Mouse (Mus musculus) limb, embryonic 15.5 days (tissue): ENCODE results near the gene Prr27. TPM values are rescaled to one million over a fixed set of nuclear protein-coding genes. Genes with fewer than 3 reads are reported as not detected.

Experiments
- ATAC-seq: fragments of 200-750 bp; cut with Nextera tagmentation; 2 replicates; pipeline ENCODE4 v1.8.0; 2017; ENCODE audit warnings: low read depth, moderate TSS enrichment; ENCODE audit not compliant: insufficient number of reproducible peaks, low FRiP score, low TSS enrichment
- H3K27ac ChIP-seq: fragments of 300-500 bp; sonication (generic); 2 replicates; pipeline ENCODE4 v1.5.1; 2015; ENCODE audit warnings: moderate library complexity, mild to moderate bottlenecking, inconsistent platforms
- H3K27me3 ChIP-seq: fragments of 300-500 bp; sonication (generic); 2 replicates; pipeline ENCODE4 v1.6.1; 2015; ENCODE audit warnings: inconsistent platforms
- H3K36me3 ChIP-seq: fragments of 300-500 bp; sonication (generic); 2 replicates; pipeline ENCODE4 v1.6.1; 2015; ENCODE audit warnings: inconsistent platforms
- H3K4me1 ChIP-seq: fragments of 300-500 bp; sonication (generic); 2 replicates; pipeline ENCODE4 v1.6.1; 2015; ENCODE audit warnings: inconsistent platforms
- H3K4me2 ChIP-seq: fragments of 300-500 bp; sonication (generic); 2 replicates; pipeline ENCODE4 v1.6.1; 2015; ENCODE audit warnings: mild to moderate bottlenecking, inconsistent platforms
- H3K4me3 ChIP-seq: fragments of 300-500 bp; sonication (generic); 2 replicates; pipeline ENCODE4 v1.5.1; 2015; ENCODE audit warnings: mild to moderate bottlenecking, inconsistent platforms
- H3K9ac ChIP-seq: fragments of 300-500 bp; sonication (generic); 2 replicates; pipeline ENCODE4 v1.6.1; 2015; ENCODE audit warnings: inconsistent platforms
- H3K9me3 ChIP-seq: fragments of 300-500 bp; sonication (generic); 2 replicates; pipeline ENCODE4 v1.6.1; 2016; ENCODE audit warnings: inconsistent platforms
- WGBS: fragments of 180-500 bp; shearing (Covaris S2); methylation state at CpG from one replicate; pipeline ENCODE4 v1.1.7; 2015; 5-methylcytosine and 5-hydroxymethylcytosine counted together
- polyA plus RNA-seq: library from polyadenylated mRNA; unstranded; fragments of >200 nt; fragmentation: Nextera tagmentation; extraction: Ambion mirVana; gene quantifications from 2 replicates; pipeline ENCODE4 v1.2.1, GENCODE M21; 2015

The Prr27 gene
- not detected in 2 replicates for polyA plus RNA-seq

DNA sequence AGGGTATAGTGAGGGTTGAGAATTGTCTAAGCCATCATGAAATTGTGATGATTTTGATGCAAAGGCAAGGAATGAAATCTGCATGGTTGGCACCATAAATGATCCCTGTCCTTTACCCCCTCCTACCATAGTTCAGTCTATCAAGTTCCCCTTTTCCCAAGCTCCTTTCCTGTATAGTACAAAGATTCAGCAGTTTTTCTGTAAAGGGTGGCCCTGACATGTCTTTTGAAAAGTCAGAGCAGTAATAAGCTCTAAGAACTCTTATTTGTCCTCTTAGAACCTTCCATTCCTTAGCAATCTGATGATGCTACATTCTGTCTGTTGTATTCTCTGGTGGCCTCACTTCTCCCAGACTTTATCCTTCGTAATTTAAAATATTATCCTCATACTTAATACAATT, at the start of gene Prr27:
Prr27 (plus strand) TSS at position 301 of the 400 bp plus-strand sequence.
- H3K4me1 ChIP-seq = no peaks in the 10 kb centered on the region
- no peaks in the 10 kb centered on the region for H3K36me3 ChIP-seq
- no peaks in the 10 kb centered on the region for H3K9me3 ChIP-seq
- no peak within 1 kb of the TSS for H3K27ac ChIP-seq
- WGBS = 76% methylated on average over 1 of the region's 1 CpGs
- no peak within 1 kb of the TSS for H3K4me2 ChIP-seq
- H3K27me3 ChIP-seq = no peaks in the 10 kb centered on the region
- H3K4me3 ChIP-seq = no peak within 1 kb of the TSS
- H3K9ac ChIP-seq = no peak within 1 kb of the TSS
- ATAC-seq = no peak

DNA sequence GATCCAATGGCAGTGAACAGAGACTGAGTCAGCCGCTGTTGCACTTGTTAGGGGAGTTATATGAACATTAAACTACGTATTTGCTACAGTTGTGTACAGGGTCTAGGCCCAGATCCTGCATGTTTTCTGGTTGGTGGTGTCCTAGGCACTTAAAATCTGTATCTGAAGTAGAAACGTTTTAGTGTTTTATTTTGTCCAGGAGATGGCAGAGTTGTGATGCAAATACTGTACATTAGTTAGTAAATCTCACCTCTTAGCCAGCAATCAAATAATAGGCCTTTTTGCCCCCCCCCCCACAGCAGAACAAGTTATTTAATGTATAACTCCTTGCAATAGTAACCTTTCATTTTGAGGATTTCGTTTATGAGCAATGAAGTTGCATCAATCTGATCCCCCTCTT, 42.8 kb upstream of the Prr27 start:
- Histone ChIP-seq H3K9ac (no peak overlapping the region), H3K9me3 (no peaks in the 10 kb centered on the region), H3K4me2 (no peak overlapping the region), H3K4me1 (no peaks in the 10 kb centered on the region), H3K36me3 (no peaks in the 10 kb centered on the region), H3K27me3 (no peaks in the 10 kb centered on the region), H3K4me3 (no peak overlapping the region), H3K27ac (no peak overlapping the region)
- ATAC-seq = no peak
- WGBS = 47% methylated on average over 4 of the region's 4 CpGs

DNA sequence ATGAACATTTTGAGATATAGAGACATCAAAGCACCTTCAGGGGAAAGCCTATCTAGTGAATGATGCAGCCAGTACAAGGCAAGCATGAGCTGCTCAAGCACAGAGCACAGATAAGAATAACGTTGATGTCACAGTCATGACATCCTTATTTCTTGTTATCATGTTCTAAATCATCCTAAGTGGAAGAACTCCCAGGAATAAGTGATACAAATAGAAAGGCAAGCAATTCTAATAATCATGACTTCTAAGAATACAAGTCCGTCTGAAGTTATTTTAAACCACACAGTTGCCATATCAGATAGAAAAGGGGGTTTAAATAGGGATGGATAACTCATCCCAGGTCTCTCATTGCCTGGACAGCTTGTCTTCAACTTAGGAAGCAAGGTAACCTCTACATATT, 17.7 kb upstream of the Prr27 start, which contains the start of gene Csn1s2b:
Csn1s2b (plus strand) TSS at position 301 of the 400 bp plus-strand sequence.
- ATAC-seq = no peak
- H3K36me3 ChIP-seq = no peaks in the 10 kb centered on the region
- no peaks in the 10 kb centered on the region for H3K9me3 ChIP-seq
- no peaks in the 10 kb centered on the region for H3K27me3 ChIP-seq
- H3K9ac ChIP-seq = no peak within 1 kb of the TSS
- H3K4me2 ChIP-seq = no peak within 1 kb of the TSS
- no peak within 1 kb of the TSS for H3K4me3 ChIP-seq
- no peaks in the 10 kb centered on the region for H3K4me1 ChIP-seq
- WGBS = 67% methylated on average over 2 of the region's 2 CpGs
- no peak within 1 kb of the TSS for H3K27ac ChIP-seq

DNA sequence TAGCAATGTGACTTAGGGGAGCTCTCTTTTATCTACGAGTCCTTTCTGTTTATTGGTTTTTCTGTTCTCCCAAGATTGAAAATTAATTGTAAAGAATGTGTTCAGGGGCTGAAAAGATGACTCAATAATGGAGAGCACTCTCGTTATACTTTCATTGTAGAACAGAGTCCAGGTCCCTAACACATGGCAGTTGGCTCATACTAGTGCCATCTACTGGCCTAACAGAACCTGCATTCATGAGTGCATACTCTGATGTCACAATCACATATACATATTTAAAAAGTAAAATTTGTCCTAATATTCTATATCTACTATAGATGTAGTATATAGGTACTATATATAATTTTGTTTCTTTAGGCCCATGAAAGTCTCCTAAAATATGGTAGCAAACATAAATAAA, 16.2 kb upstream of the Prr27 start:
- no peak overlapping the region for H3K4me2 ChIP-seq
- H3K36me3 ChIP-seq = no peaks in the 10 kb centered on the region
- 62% methylated on average over 2 of the region's 2 CpGs for WGBS
- H3K27ac ChIP-seq = no peak overlapping the region
- ATAC-seq = no peak
- H3K27me3 ChIP-seq = no peaks in the 10 kb centered on the region
- H3K4me1 ChIP-seq = no peaks in the 10 kb centered on the region
- no peak overlapping the region for H3K4me3 ChIP-seq
- no peaks in the 10 kb centered on the region for H3K9me3 ChIP-seq
- no peak overlapping the region for H3K9ac ChIP-seq

DNA sequence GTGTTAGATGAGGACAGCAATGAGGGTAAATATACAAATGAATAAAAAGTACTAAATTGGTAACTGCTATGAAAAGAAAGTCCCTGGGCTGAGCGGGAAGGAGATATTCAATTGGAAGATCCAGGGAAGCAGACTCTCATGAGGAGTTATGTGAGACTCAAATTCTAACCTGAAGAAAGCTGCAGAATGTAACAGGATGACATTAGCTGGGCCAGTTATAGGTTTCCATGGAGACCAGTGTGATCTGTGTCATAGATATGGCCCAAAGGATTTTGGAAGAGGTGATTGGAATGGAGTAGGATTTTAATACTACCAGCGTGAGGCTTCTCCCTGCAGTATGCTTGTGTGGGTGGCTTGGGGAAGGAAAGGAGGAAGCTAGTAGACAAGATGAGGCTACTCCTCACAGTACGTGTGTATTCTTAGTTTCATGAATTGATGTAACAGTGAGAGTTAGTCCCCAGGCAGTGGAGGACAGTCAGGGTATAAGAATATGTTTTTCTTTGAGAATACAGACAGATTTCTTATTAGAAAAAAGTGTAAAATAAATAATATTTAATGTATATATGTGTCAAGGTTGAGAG, 29.7 kb downstream of the Prr27 start:
- ATAC-seq = no peak
- Histone ChIP-seq H3K4me2 (no peak overlapping the region), H3K4me1 (no peaks in the 10 kb centered on the region), H3K27ac (no peak overlapping the region), H3K36me3 (no peaks in the 10 kb centered on the region), H3K27me3 (no peaks in the 10 kb centered on the region), H3K9ac (no peak overlapping the region), H3K4me3 (no peak overlapping the region), H3K9me3 (no peaks in the 10 kb centered on the region)
- WGBS = 73% methylated on average over 3 of the region's 3 CpGs

DNA sequence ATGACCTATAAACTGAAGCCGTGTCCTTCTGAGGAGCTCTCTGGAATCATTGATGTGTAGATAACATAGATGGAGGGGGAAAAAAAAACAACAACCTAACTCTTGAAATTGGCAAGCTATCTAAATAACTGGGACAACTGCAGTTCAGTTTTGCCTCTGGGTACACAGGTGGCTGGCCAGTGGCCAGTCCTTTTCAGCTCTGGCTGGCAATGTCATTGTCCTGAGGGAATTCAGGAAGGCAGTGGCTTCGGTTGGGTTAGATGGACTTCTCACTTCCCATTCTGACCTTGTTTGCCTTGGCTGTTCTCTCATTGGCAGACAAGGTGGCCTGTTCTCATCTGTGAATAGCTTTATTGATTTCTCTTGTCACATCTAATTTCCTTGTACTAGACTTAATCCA, 44.6 kb downstream of the Prr27 start:
- Histone ChIP-seq H3K4me1 (no peaks in the 10 kb centered on the region), H3K27ac (no peak overlapping the region), H3K9me3 (no peaks in the 10 kb centered on the region), H3K4me3 (no peak overlapping the region), H3K27me3 (no peaks in the 10 kb centered on the region), H3K9ac (no peak overlapping the region), H3K4me2 (no peak overlapping the region), H3K36me3 (no peaks in the 10 kb centered on the region)
- no peak for ATAC-seq
- WGBS = 68% methylated on average over 2 of the region's 2 CpGs

DNA sequence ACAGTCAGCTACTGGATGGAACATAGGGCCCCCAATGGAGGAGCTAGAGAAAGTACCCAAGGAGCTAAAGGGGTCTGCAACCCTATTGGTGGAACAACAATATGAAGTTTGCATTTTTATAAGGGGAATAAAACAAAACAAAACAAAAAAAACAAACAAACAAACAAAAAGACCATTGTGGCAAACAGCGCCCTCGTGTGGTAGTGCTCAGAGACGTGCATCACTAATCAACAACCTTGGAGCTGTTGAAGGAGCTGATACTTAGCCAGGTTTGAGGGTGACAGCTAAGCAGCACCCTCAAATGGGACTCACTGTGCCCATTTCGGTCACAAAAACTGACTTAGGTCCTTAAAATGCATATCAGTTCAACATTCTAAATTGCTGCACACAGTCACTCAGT, 45.9 kb downstream of the Prr27 start:
- no peak overlapping the region for H3K4me3 ChIP-seq
- H3K36me3 ChIP-seq = no peaks in the 10 kb centered on the region
- 24% methylated on average over 4 of the region's 4 CpGs for WGBS

DNA sequence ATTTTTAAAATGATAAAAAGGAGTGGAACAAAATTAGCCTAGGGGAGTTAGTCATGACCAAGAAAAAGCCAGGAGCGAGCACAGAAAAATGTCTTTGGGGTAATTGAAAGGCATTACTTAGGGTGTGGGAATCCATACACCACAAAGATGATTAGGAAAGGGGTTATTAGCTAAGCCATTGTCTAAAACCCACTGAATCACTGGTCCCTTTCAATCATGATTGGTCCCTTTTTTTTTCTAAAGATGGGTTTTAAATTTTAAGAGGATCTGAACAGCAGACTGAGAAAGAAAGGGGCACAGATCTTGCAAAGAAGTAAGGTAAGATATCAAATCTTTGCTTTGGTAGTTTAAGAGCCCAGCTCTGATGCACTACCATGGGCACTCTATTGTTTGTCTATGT, 59.2 kb downstream of the Prr27 start, which contains the start of gene Odam:
Odam (plus strand) TSS at position 301 of the 400 bp plus-strand sequence.
- H3K27ac ChIP-seq = no peak within 1 kb of the TSS
- H3K27me3 ChIP-seq = no peaks in the 10 kb centered on the region
- no peaks in the 10 kb centered on the region for H3K36me3 ChIP-seq
- no peak within 1 kb of the TSS for H3K4me3 ChIP-seq
- no peak within 1 kb of the TSS for H3K9ac ChIP-seq
- no peak for ATAC-seq
- no peaks in the 10 kb centered on the region for H3K9me3 ChIP-seq
- WGBS = 81% methylated on average over 1 of the region's 1 CpGs
- H3K4me1 ChIP-seq = no peaks in the 10 kb centered on the region
- no peak within 1 kb of the TSS for H3K4me2 ChIP-seq

More for the DNA sequence above, 45.9 kb downstream of the Prr27 start:
- H3K4me2 ChIP-seq = no peak overlapping the region
- H3K9ac ChIP-seq = no peak overlapping the region
- H3K9me3 ChIP-seq = no peaks in the 10 kb centered on the region
- H3K4me1 ChIP-seq = no peaks in the 10 kb centered on the region
- no peaks in the 10 kb centered on the region for H3K27me3 ChIP-seq
- H3K27ac ChIP-seq = no peak overlapping the region
- ATAC-seq = no peak

Other genes starting within 250 kb of the Prr27 start
- gene Sult1e1, start 234.1 kb upstream of the Prr27 start, polyA plus RNA-seq = not detected in 2 replicates
- not detected in 2 replicates for gene Csn1s1, start 159.5 kb upstream of the Prr27 start, polyA plus RNA-seq
- not detected in 2 replicates for gene Csn2, start 126.1 kb upstream of the Prr27 start, polyA plus RNA-seq
- not detected in 2 replicates for gene Csn1s2a, start 51.1 kb upstream of the Prr27 start, polyA plus RNA-seq
- gene Csn1s2b, start 17.6 kb upstream of the Prr27 start, polyA plus RNA-seq = 0.51 and 0.53 TPM in 2 replicates
- gene Odam, start 59.3 kb downstream of the Prr27 start, polyA plus RNA-seq = not detected in 2 replicates
- gene Csn3, start 99.9 kb downstream of the Prr27 start, polyA plus RNA-seq = not detected in 2 replicates
- not detected in 2 replicates for gene 2310003L06Rik, start 143.8 kb downstream of the Prr27 start, polyA plus RNA-seq
- gene Gm28434, start 143.8 kb downstream of the Prr27 start, polyA plus RNA-seq = not detected in 2 replicates
- not detected in 2 replicates for gene Cabs1, start 153.8 kb downstream of the Prr27 start, polyA plus RNA-seq
- not detected in 2 replicates for gene Smr3a, start 176.9 kb downstream of the Prr27 start, polyA plus RNA-seq